Mouse (Mus musculus) lung, postnatal 4 days (tissue): ENCODE data around the gene Rmi2.

Experiments used
- DNase-seq, 2 experiments: peaks; one replicate each; pipeline ENCODE4 v3.0.0; 2021

The Rmi2 gene

GRCm38 (mm10) chr16:10867904-10868440, 33.1 kb downstream of the Rmi2 start:
- peak in 1 of 2 experiments; percentile 68 for DNase-seq

DNA sequence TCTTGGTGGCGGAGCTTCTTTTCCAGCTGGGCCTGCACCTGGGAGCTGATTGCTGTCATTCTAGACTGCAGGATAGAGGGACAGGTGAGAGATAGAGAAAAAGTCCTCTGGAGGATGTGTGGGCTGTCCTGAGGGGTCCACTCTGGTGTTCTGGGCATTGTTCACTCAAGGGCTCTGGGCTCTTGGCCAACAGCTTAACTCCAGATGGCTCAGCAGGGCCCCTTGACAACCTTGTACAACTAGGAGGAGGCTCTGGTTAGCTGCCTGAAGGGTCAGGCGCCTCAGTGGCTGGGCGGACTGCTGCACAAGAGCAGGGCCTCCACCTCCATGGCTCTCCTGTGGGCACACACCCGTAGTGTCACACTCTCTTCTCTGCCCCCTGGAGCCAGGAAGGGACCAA, 36.1 kb downstream of the Rmi2 start:
- no peak for DNase-seq

DNA sequence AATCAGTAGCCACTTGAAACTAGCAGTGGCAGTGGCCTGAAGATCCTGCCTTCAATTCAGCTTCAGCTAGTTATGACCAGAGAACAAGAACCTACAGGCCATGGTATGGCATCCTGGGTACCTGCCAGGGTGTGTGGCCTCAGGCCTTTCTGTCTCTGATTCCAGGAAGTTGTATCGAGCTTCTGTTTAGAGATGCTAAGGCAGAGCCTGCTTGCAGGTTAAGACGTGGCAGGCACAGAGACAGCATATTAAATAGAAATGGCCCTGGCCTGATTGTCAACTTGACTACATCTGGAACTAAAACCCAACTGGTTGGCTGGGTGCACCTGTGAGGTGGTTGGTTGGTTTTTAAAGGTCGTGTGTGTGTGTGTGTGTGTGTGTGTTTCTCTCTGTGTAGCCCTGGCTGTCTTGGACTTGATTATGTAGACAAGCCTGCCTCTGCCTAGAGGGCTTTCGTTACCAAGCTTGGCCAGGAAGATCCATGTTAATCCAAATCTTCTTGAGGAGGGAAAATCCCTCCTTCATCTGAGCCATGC, 38.0 kb downstream of the Rmi2 start:
- no peak for DNase-seq

GRCm38 (mm10) chr16:10873654-10874053, 38.8 kb downstream of the Rmi2 start:
- DNase-seq: peak; percentile 77 to 90

GRCm38 (mm10) chr16:10878227-10878626, 43.4 kb downstream of the Rmi2 start:
- no peak for DNase-seq

GRCm38 (mm10) chr16:10879467-10879866, 44.6 kb downstream of the Rmi2 start:
- peak in 1 of 2 experiments; percentile 80 for DNase-seq

GRCm38 (mm10) chr16:10881231-10881962, 46.5 kb downstream of the Rmi2 start:
- no peak for DNase-seq

DNA sequence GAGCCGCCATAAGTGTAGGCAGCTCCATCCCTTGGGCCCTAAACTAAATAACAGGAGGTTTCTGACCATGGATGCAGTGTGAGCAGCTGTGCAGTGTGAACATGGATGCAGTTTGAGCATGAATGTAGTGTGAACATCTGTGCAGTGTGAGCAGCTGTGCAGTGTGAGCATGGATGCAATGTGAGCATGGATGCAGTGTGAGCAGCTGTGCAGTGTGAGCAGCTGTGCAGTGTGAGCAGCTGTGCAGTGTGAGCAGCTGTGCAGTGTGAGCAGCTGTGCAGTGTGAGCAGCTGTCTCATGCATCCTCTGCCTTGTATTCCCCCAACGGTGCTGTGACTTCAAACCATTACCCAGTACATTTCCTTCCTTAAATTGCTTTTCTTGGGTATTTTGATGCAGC, 52.6 kb downstream of the Rmi2 start:
- DNase-seq: no peak

GRCm38 (mm10) chr16:10890363-10890762, 55.5 kb downstream of the Rmi2 start:
- no peak for DNase-seq

DNA sequence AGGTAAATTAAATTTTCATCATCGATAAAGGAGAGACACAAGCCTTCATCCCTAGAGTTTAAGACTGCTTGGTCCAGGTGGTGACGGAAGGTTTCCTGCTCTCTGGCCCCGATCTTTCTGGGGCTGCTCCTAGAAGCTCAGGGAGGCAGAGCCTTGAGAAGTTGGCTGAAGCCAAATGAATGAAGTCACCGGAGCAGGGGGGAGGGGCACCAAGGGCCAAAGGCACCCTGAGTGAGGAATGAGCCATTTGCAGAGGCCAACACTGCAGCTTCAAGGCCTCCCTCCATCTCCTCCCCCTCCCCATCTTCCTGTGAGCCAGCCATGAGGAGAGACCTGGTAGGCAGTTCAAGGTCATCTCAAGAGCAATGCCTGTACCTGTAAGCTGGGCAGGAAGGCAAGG, 58.3 kb downstream of the Rmi2 start:
- DNase-seq: no peak

GRCm38 (mm10) chr16:10895906-10896305, 61.0 kb downstream of the Rmi2 start:
- no peak for DNase-seq

DNA sequence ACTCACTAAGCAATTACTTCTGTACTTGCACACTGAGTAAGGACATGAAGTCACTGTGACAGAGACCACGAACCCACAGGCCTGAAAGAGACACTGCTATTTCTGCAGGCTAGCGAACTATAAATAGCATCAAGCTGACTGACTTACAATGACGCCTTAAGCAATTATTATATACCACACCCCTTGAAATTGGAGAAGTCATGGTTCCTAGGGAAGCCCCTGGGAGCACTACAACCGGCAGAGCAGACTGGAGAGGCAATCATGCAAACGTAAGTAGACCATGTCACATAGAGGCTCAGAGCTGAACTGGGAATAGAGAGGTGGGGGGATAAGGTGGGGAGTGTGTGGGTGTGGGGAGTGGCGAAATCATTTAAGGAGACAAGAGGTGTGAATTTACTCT, 62.5 kb downstream of the Rmi2 start:
- DNase-seq: no peak

DNA sequence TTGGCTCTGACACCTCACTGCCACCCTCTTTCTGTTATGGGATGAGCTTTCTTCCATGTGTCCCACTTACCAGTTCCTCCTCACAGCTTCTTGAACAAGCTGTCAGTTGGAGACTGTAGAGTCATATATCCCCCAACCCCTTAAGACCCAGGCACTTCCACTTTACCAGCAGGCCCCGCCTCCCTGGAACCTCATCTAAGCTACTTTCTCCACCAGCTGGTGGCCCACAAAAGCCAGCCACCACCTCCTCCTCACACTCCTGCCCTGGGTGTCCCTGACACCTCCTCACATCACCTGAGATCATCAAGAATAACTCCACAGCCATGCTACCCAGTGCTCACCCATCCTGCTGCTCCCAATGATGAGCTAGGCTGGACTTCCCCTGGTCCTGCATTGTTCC, 65.9 kb downstream of the Rmi2 start:
- DNase-seq: no peak

GRCm38 (mm10) chr16:10901956-10902355, 67.1 kb downstream of the Rmi2 start:
- no peak for DNase-seq

- DNase-seq: no peak
Measured at GRCm38 (mm10) chr16:10902849-10903248, 68.0 kb downstream of the Rmi2 start.

GRCm38 (mm10) chr16:10905661-10906113, 70.8 kb downstream of the Rmi2 start:
- DNase-seq: no peak

- DNase-seq: no peak
Measured at GRCm38 (mm10) chr16:10910541-10910940, 75.7 kb downstream of the Rmi2 start.

DNA sequence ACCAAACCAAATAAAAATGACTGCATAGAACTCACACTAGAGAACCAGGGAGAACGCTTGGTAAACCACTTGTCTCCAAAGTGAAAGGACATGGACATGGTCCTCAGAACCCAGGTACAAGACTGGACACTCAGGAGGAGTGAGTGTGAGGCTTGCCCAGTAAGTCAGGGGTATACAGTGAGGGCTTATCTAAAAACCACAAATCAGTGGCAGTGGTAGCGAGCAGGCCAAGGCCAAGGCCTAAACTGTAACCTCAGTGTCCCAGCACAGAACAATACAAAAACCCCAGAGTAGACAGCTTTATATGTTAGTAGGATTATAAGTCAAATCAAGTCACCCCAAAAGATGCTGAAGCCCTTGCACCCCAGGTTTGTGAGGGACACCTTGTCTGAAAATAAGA, 76.2 kb downstream of the Rmi2 start:
- no peak for DNase-seq

DNA sequence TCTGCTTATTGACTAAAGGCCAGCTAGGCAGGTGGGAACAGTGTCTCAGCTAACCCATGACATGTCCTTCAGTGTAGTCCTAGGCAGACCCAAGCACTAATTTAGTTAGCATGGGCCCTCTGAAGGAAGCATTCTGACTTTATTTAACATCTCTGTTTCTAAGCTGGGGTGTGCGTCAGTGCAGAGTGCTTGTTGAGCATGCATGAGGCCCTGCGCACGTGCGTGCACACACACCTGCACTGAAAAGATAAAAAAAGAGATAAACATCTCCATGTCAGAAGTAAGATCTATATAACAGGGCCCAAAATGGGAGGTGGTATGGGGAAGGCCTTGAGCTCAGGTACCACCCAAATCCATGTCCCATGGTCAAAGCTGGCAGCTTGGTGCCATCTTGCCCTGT, 80.2 kb downstream of the Rmi2 start:
- DNase-seq: no peak

DNA sequence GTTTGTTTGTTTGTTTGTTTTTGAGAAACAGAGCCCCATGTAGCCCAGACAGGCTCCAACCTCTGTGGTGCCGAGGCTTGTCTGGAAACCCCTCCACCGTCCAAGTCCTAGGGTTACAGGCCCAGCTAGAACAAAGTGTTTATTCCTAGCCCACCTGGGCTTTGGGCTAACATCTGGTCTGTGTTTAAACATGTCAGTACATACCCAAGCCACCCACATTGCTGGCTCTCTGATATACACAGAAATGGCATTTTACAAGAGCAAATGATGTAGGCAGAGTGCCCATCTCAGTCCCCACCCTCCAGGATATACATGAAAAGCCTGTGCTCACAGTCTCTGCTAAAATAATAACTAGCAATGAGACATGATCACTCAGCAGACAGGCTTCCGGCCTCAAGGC, 81.4 kb downstream of the Rmi2 start:
- DNase-seq: no peak

DNA sequence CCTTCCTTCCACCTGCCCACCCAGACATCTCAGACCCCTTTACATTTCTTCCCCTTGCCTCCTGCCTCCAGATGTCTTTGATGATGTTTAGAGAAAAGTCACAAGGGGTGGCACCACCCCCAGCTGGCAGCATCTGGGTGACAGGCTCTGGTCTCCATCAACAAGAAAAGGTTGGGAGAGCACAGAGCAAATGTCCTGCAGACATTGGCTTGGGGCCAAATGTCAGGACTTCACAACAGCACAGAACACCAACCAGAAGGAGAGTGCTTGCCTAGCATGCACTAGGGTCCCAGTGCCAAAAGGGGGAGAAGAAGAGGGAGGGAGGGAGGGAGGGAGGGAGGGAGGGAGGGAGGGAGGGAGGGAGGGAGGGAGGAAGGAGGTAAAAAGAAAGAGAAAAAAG, 85.0 kb downstream of the Rmi2 start:
- peak in 1 of 2 experiments; percentile 46 for DNase-seq

- no peak for DNase-seq
Measured at GRCm38 (mm10) chr16:10923561-10923960, 88.7 kb downstream of the Rmi2 start.

- peak in 1 of 2 experiments; percentile 50 for DNase-seq
Measured at GRCm38 (mm10) chr16:10925591-10926180, 90.8 kb downstream of the Rmi2 start.

GRCm38 (mm10) chr16:10927026-10927425, 92.2 kb downstream of the Rmi2 start:
- DNase-seq: peak in 1 of 2 experiments; percentile 36
